23 mouse cellular contexts compared by ENCODE assay signal in genomic region chr5:89821175-89821574, GRCm38 (mm10).
DNase-seq lines count a peak whose midpoint lies in the region; ATAC-seq and TF ChIP-seq lines count a peak whose summit lies in the region.
"Had no signal": no experiment of that assay in that cellular context is flagged by ENCODE, and none has a peak within 500 bp of the region (broad histone marks: within the 10 kb centered on the region; RNA-seq: fewer than 3 reads in every experiment).

No protein-coding gene starts in this region.

- no peaks in the 10 kb centered on the region for H3K9me3 ChIP-seq in MEL (replicated peaks; ENCODE audit: insufficient read depth, low read length)
- H3K9me3 ChIP-seq: embryonic facial prominence, embryonic 10.5 days; embryonic facial prominence, embryonic 12.5 days; forebrain, embryonic 13.5 days had no signal

- TF ChIP-seq CTCF in MEL (IDR thresholded peaks at IDR 0.05 in 2 of 3, conservative IDR thresholded peaks at IDR 0.05 in 1 of 3; ENCODE audit: control insufficient read depth in 1 of 3, insufficient read depth in 1 of 3, low read depth in 2 of 3, low read length in 3 of 3, poor library complexity in 1 of 3, severe bottlenecking in 1 of 3), result no peak

- peak; percentile 58; the same call in 1 of the 2 replicates for ATAC-seq in common myeloid progenitor, adult 5-6 weeks (replicated peaks; ENCODE audit: low read depth, poor library complexity, severe bottlenecking)
- peak; percentile 39; the same call in 1 of the 2 replicates for ATAC-seq in megakaryocyte progenitor cell, adult 5-6 weeks (replicated peaks; ENCODE audit: poor library complexity)
- ATAC-seq: activated CD4-positive, CD25-positive, alpha-beta regulatory T cell, adult 4 months; CD4-positive, CD25-positive, alpha-beta regulatory T cell, adult 4 months; forebrain, embryonic 13.5 days; forebrain, embryonic 16.5 days; Patski had no signal

- H3K79me2 ChIP-seq in MEL (ENCODE audit: control insufficient read depth, insufficient read depth, low read length, poor library complexity), result peaks cover 6% of the 10 kb centered on the region; the same call in 1 of the 2 replicates

- H3K9ac ChIP-seq in MEL (ENCODE audit: control insufficient read depth, low read depth, low read length, poor library complexity, severe bottlenecking), result no peak overlapping the region
- H3K9ac ChIP-seq: embryonic facial prominence, embryonic 12.5 days; forebrain, embryonic 13.5 days had no signal

- no peak for TF ChIP-seq RAD21 in MEL (IDR thresholded peaks at IDR 0.05; ENCODE audit: low read depth, low read length)

- TF ChIP-seq POLR2A in MEL (IDR thresholded peaks at IDR 0.05; ENCODE audit: control insufficient read depth in 1 of 2, insufficient read depth in 1 of 2, low read depth in 1 of 2, low read length in 2 of 2, poor library complexity in 1 of 2), result no peak

- peak; percentile 17 to 60; a peak in 2 of 4 replicates for TF ChIP-seq EP300 in MEL (IDR thresholded peaks at IDR 0.05; ENCODE audit: low read depth in 1 of 2, low read length in 2 of 2)

- peaks cover 0 to 13% of the 10 kb centered on the region in 2 experiments; a peak in 3 of 4 replicates for H3K36me3 ChIP-seq in MEL (ENCODE audit: control insufficient read depth in 1 of 2, insufficient read depth in 2 of 2, low read length in 2 of 2)
- H3K36me3 ChIP-seq: embryonic facial prominence, embryonic 10.5 days; embryonic facial prominence, embryonic 12.5 days; G1E had no signal

- DNase-seq in MEL (ENCODE audit: low read depth, low spot score), result peak; percentile 81
- no peak for DNase-seq in lung, postnatal 25 days (ENCODE audit: low spot score)
- DNase-seq in cerebellum, postnatal 4 days (ENCODE audit: low spot score in 2 of 2), result no peak
- DNase-seq: adrenal gland, adult 8-10 months; adrenal gland, postnatal 14 days; adrenal gland, postnatal 36 days; B cell, adult 2 months; cerebellum, adult 11-12 months; cerebellum, adult 2 months; cerebellum, adult 9-10 months; cerebellum, postnatal 10 days; cerebellum, postnatal 25 days had no signal

- H3K27ac ChIP-seq in MEL (ENCODE audit: control insufficient read depth, low read depth, low read length), result peak overlapping the region; percentile 10; the same call in 1 of the 2 replicates
- H3K27ac ChIP-seq: embryonic facial prominence, embryonic 10.5 days; embryonic facial prominence, embryonic 12.5 days; forebrain, embryonic 13.5 days had no signal

- H3K4me1 ChIP-seq in MEL (ENCODE audit: control insufficient read depth in 1 of 2, insufficient read depth in 2 of 2, low read length in 2 of 2), result peaks cover 12 to 14% of the 10 kb centered on the region in 2 experiments
- H3K4me1 ChIP-seq: embryonic facial prominence, embryonic 10.5 days; embryonic facial prominence, embryonic 12.5 days; forebrain, embryonic 13.5 days had no signal

- no peaks in the 10 kb centered on the region for H3K27me3 ChIP-seq in MEL (ENCODE audit: control insufficient read depth in 1 of 2, insufficient read depth in 2 of 2, low read length in 2 of 2)
- H3K27me3 ChIP-seq: CH12.LX; embryonic facial prominence, embryonic 12.5 days; forebrain, embryonic 13.5 days; Patski had no signal

- H3K4me3 ChIP-seq in MEL (ENCODE audit: control insufficient read depth in 1 of 2, insufficient read depth in 1 of 2, low read depth in 2 of 2, low read length in 2 of 2), result no peak overlapping the region
- H3K4me3 ChIP-seq: embryonic facial prominence, embryonic 10.5 days; embryonic facial prominence, embryonic 12.5 days; forebrain, embryonic 13.5 days had no signal

TF ChIP-seq in MEL, 35 proteins besides CTCF, POLR2A, EP300 and RAD21:
- TF ChIP-seq POLR2AphosphoS2 (IDR thresholded peaks at IDR 0.05; ENCODE audit: low read length) (no peak), MYC (IDR thresholded peaks at IDR 0.05; ENCODE audit: low read depth, low read length) (0 out of 2 replicates have a peak, but pooled peaks have one; percentile 26)
